Mouse (Mus musculus) forebrain, embryonic 14.5 days (tissue): ENCODE results near the gene Nemp1. TPM values are rescaled to one million over a fixed set of nuclear protein-coding genes. Genes with fewer than 3 reads are reported as not detected.
"Not testable (repeated sequence)": the region's sequence is repeated elsewhere in the genome, so short reads cannot be mapped to it uniquely, and the experiment has no call there.

Experiments used
- ATAC-seq: fragments of 200-750 bp; cut with Nextera tagmentation; 2 replicates; pipeline ENCODE4 v1.8.0; 2017; ENCODE audit warnings: mild to moderate bottlenecking, moderate library complexity
- DNase-seq: peaks from one replicate; pipeline ENCODE4 v3.0.0-alpha.2; 2015; ENCODE audit warnings: low spot score
- H3K27ac ChIP-seq: fragments of 300-500 bp; sonication (generic); 2 replicates; pipeline ENCODE4 v1.5.1; 2014; ENCODE audit warnings: low read depth, mild to moderate bottlenecking, control low read depth, low read length, moderate library complexity
- H3K27me3 ChIP-seq: fragments of 300-500 bp; sonication (generic); replicated peaks from 2 replicates; pipeline ENCODE4 v1.6.1; 2014; ENCODE audit warnings: low read length, control low read depth, mixed read lengths; ENCODE audit not compliant: control insufficient read depth, insufficient read depth
- H3K36me3 ChIP-seq: fragments of 300-500 bp; sonication (generic); 2 replicates; pipeline ENCODE4 v1.6.1; 2014; ENCODE audit warnings: low read length, control low read depth; ENCODE audit not compliant: control insufficient read depth, insufficient read depth
- H3K4me1 ChIP-seq: fragments of 300-500 bp; sonication (generic); 2 replicates; pipeline ENCODE4 v1.6.1; 2014; ENCODE audit warnings: antibody characterized with exemption, low read length, control low read depth; ENCODE audit not compliant: control insufficient read depth, insufficient read depth
- H3K4me2 ChIP-seq: fragments of 300-500 bp; sonication (generic); 2 replicates; pipeline ENCODE4 v1.6.1; 2014; ENCODE audit warnings: mild to moderate bottlenecking, control low read depth, low read length
- H3K4me3 ChIP-seq: fragments of 300-500 bp; sonication (generic); 2 replicates; pipeline ENCODE4 v1.5.1; 2014; ENCODE audit warnings: low read depth, low read length, control low read depth
- H3K9ac ChIP-seq: fragments of 300-500 bp; sonication (generic); 2 replicates; pipeline ENCODE4 v1.6.1; 2014; ENCODE audit warnings: mild to moderate bottlenecking, low read length, control low read depth, moderate library complexity
- H3K9me3 ChIP-seq: fragments of 300-500 bp; sonication (generic); replicated peaks from 2 replicates; pipeline ENCODE4 v1.6.1; 2016; ENCODE audit warnings: low read length, control low read depth, mixed read lengths; ENCODE audit not compliant: control insufficient read depth
- WGBS: fragments of 180-500 bp; shearing (Covaris S2); extraction: QIAGEN DNeasy Blood & Tissue Kit; methylation state at CpG from one replicate; pipeline ENCODE4 v1.1.7; 2014; 5-methylcytosine and 5-hydroxymethylcytosine counted together
- polyA plus RNA-seq: library from polyadenylated mRNA; unstranded; fragments of >200 nt; fragmentation: Nextera tagmentation; extraction: Ambion mirVana; gene quantifications from 2 replicates; pipeline ENCODE4 v1.2.1, GENCODE M21; 2014

Gene Nemp1
- polyA plus RNA-seq, 1 experiment from 2014 or later, result 5.8 TPM

DNA sequence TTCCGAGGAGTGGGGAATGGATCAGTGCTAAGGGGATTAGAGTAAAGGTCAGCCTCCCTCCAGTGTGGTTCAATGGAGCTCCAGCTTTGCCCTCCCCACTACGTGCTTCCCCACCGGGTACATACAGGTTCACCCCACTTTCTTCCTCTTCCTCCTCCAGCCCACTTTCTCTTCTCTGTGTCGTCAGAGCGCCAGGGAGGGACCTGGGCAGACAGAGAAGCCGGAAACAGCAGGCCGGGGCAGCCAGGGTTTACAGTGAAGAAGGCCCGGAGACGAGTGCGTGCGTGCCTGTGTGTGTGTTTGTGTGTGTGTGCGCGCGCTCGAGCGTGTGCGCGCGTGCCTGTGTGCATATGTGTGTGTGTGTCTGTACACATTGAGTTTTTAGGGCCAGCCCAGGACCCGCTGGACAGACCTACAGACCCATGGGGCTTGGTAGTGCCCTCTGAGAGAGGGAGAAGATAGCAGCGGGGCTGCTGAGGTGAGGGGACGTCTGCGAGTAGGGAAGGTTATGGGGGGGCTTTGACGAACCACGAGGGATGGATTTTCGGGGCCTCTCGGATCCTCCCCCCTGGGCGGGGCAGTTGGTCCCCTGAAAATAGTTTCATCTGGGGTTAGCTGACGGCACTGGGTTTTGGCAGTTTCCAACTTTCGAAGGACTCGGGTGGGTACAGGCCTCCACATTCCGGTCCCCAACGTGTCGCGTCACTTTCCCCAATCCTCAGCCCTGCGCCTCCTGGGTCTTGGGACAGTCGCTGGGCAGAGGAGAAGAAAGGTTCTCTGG is 23.7 kb upstream of the Nemp1 start, which contains the start of gene Stat6:
Stat6 (plus strand) TSS at position 215 of the 781 bp plus-strand sequence.
- ATAC-seq (peak; percentile 37; the same call in 1 of the 2 replicates), DNase-seq (peak; percentile 37)
- H3K27me3 ChIP-seq, result peaks cover 23% of the 10 kb centered on the region
- 0 out of 2 replicates have a peak, but pooled peaks cover 8% of the 10 kb centered on the region for H3K4me1 ChIP-seq
- H3K27ac ChIP-seq, result no peak within 1 kb of the TSS; the same call in 1 of the 2 replicates
- no peaks in the 10 kb centered on the region for H3K9me3 ChIP-seq
- peak within 1 kb of the TSS; percentile 35; the same call in 1 of the 2 replicates for H3K9ac ChIP-seq
- H3K4me3 ChIP-seq, result peak within 1 kb of the TSS; percentile 26
- peak within 1 kb of the TSS; percentile 42 for H3K4me2 ChIP-seq
- 8% methylated on average over 37 of the region's 37 CpGs for WGBS
- H3K36me3 ChIP-seq, result no peaks in the 10 kb centered on the region

- 4% methylated on average over 25 of the region's 25 CpGs for WGBS
- H3K4me2 ChIP-seq, result peak overlapping the region; percentile 42
- no peaks in the 10 kb centered on the region for H3K36me3 ChIP-seq
- ATAC-seq (peak; percentile 45; the same call in 1 of the 2 replicates), DNase-seq (peak; percentile 46)
- H3K4me1 ChIP-seq, result 0 out of 2 replicates have a peak, but pooled peaks cover 8% of the 10 kb centered on the region
- H3K9ac ChIP-seq, result no peak overlapping the region
- peak overlapping the region; percentile 26 for H3K4me3 ChIP-seq
- peaks cover 23% of the 10 kb centered on the region for H3K27me3 ChIP-seq
- no peaks in the 10 kb centered on the region for H3K9me3 ChIP-seq
- H3K27ac ChIP-seq, result no peak overlapping the region
Observed at GRCm38 (mm10) chr10:127643553-127644238, 23.0 kb upstream of the Nemp1 start.

- ATAC-seq (no peak), DNase-seq (no peak)
- Histone ChIP-seq H3K4me3 (no peak overlapping the region), H3K9ac (no peak overlapping the region), H3K4me2 (no peak overlapping the region), H3K4me1 (0 out of 2 replicates have a peak, but pooled peaks cover 8% of the 10 kb centered on the region), H3K36me3 (no peaks in the 10 kb centered on the region), H3K27ac (no peak overlapping the region), H3K27me3 (peaks cover 20% of the 10 kb centered on the region), H3K9me3 (no peaks in the 10 kb centered on the region)
- WGBS, result 37% methylated on average over 2 of the region's 2 CpGs
Observed at GRCm38 (mm10) chr10:127645791-127646190, 20.9 kb upstream of the Nemp1 start.

DNA sequence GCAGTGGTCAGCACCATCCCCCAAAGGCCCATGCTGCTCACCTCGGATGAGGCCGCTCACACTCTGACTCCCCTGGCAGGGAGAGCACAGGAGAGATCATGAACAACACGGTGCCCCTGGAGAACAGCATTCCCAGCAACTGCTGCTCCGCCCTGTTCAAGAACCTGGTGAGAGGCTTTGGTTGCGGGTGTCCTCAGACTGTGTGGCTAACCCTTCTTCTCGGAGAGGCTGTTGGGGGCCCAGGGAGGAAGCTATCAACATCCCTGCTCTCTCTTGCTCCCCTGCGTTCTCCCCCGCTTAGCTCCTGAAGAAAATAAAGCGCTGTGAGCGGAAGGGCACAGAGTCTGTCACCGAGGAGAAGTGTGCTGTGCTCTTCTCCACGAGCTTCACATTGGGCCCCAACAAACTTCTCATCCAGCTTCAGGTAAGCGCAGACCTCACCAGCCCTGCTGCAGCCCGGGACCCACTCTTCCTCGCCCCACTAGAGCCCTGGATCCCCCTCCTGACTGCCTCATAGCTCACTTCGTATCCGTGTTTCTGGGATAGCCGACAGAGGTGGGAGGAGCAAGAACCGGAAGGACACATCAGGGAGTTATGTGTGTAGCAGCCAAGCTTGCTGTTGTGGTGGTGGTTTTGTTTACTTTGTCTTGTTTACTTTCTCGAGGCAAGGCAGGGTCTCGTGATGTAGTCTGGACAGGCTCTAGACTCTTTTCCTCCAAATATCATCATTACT is 13.6 kb upstream of the Nemp1 start:
- WGBS, result 58% methylated on average over 21 of the region's 21 CpGs
- Histone ChIP-seq H3K4me2 (no peak overlapping the region; the same call in 1 of the 2 replicates), H3K27me3 (no peaks in the 10 kb centered on the region)

GRCm38 (mm10) chr10:127654970-127655579 is 11.6 kb upstream of the Nemp1 start:
- ATAC-seq, result no peak
- 90% methylated on average over 16 of the region's 16 CpGs for WGBS
- H3K4me1 ChIP-seq, result no peaks in the 10 kb centered on the region
- H3K27ac ChIP-seq, result no peak overlapping the region
- no peaks in the 10 kb centered on the region for H3K27me3 ChIP-seq
- H3K36me3 ChIP-seq, result no peaks in the 10 kb centered on the region
- no peak overlapping the region for H3K4me3 ChIP-seq
- no peak overlapping the region for H3K4me2 ChIP-seq
- no peaks in the 10 kb centered on the region for H3K9me3 ChIP-seq
- no peak for DNase-seq
- H3K9ac ChIP-seq, result no peak overlapping the region

More for the DNA sequence above, 13.6 kb upstream of the Nemp1 start:
- Histone ChIP-seq H3K9ac (no peak overlapping the region), H3K4me3 (no peak overlapping the region), H3K27ac (no peak overlapping the region), H3K4me1 (no peaks in the 10 kb centered on the region), H3K9me3 (no peaks in the 10 kb centered on the region), H3K36me3 (no peaks in the 10 kb centered on the region)
- ATAC-seq (no peak), DNase-seq (no peak)

- DNase-seq, ATAC-seq, H3K4me3 ChIP-seq: not testable (repeated sequence)
Observed at GRCm38 (mm10) chr10:127657617-127658016, 9.1 kb upstream of the Nemp1 start.

DNA sequence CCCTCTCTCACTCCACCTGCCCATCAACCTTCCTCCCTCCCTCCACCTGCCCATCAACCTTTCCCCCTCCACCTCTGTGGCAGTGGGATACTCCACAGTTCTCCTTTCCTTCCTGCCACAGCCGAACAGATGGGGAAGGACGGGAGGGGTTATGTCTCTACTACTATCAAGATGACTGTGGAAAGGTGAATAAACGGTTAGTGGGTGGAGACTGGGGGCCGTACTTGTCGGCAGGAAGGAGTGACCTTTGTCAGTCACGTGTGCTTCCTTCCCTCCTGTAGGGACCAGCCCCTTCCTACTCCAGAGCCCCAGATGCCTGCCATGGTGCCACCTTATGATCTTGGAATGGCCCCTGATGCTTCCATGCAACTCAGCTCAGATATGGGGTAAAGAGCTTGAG is 8.6 kb upstream of the Nemp1 start:
- H3K4me3 ChIP-seq, result no peak overlapping the region
- WGBS, result 21% methylated on average over 6 of the region's 6 CpGs
- no peak for ATAC-seq
- no peak overlapping the region for H3K4me2 ChIP-seq
- H3K36me3 ChIP-seq, result no peaks in the 10 kb centered on the region
- peaks cover 11% of the 10 kb centered on the region for H3K27me3 ChIP-seq
- H3K9ac ChIP-seq, result no peak overlapping the region
- DNase-seq, result no peak
- peaks cover 2% of the 10 kb centered on the region; the same call in 1 of the 2 replicates for H3K4me1 ChIP-seq
- no peaks in the 10 kb centered on the region for H3K9me3 ChIP-seq
- H3K27ac ChIP-seq, result no peak overlapping the region

More at GRCm38 (mm10) chr10:127657617-127658016, 9.1 kb upstream of the Nemp1 start:
- WGBS, result 50% methylated on average over 6 of the region's 6 CpGs
- not testable (repeated sequence) for H3K9ac ChIP-seq, H3K4me2 ChIP-seq, H3K36me3 ChIP-seq, H3K27ac ChIP-seq, H3K9me3 ChIP-seq, H3K4me1 ChIP-seq, H3K27me3 ChIP-seq

GRCm38 (mm10) chr10:127659551-127659950 is 7.2 kb upstream of the Nemp1 start:
- H3K9me3 ChIP-seq, result no peaks in the 10 kb centered on the region
- H3K9ac ChIP-seq, result no peak overlapping the region
- peaks cover 2% of the 10 kb centered on the region; the same call in 1 of the 2 replicates for H3K4me1 ChIP-seq
- H3K27ac ChIP-seq, result no peak overlapping the region
- no peak overlapping the region for H3K4me2 ChIP-seq
- H3K27me3 ChIP-seq, result peaks cover 26% of the 10 kb centered on the region
- no peak for ATAC-seq
- WGBS, result 50% methylated on average over 1 of the region's 1 CpGs
- no peak overlapping the region for H3K4me3 ChIP-seq
- H3K36me3 ChIP-seq, result no peaks in the 10 kb centered on the region
- DNase-seq, result no peak
